Mouse (Mus musculus): ENCODE data around the gene N4bp2l1.
A peak's percentile ranks its signal among the peaks of the same experiment; 100 is the strongest.

The N4bp2l1 gene

GRCm38 (mm10) chr5:150566971-150567370, 30.0 kb downstream of the N4bp2l1 start:
- DNase-seq (ENCODE audit: low read depth, low spot score) = no peak

GRCm38 (mm10) chr5:150566226-150566625, 30.8 kb downstream of the N4bp2l1 start:
- DNase-seq (ENCODE audit: low read depth, low spot score) = no peak

- no peak for DNase-seq (ENCODE audit: low read depth, low spot score)
These were observed 32.6 kb downstream of the N4bp2l1 start for GRCm38 (mm10) chr5:150564426-150564825.

GRCm38 (mm10) chr5:150561783-150562182, 35.2 kb downstream of the N4bp2l1 start:
- DNase-seq (ENCODE audit: low read depth, low spot score) = no peak

GRCm38 (mm10) chr5:150561376-150561775, 35.6 kb downstream of the N4bp2l1 start:
- no peak for DNase-seq (ENCODE audit: low read depth, low spot score)

DNA sequence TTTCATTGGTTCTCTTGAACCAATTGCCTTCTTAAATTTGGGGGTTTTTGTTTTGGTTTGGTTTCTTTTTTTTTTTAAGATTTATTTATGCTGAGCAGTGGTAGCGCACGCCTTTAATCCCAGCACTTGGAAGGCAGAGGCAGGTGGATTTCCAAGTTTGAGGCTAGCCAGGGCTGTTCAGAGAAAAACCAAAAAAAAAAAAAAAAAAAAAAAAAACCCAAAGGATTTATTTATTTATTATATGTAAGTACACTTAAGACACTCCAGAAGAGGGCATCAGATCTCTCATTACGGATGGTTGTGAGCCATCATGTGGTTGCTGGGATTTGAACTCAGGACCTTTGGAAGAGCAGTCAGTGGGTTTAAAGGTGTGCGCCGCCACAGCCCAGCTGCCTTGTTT, 36.1 kb downstream of the N4bp2l1 start:
- DNase-seq (ENCODE audit: low read depth, low spot score) = no peak

DNA sequence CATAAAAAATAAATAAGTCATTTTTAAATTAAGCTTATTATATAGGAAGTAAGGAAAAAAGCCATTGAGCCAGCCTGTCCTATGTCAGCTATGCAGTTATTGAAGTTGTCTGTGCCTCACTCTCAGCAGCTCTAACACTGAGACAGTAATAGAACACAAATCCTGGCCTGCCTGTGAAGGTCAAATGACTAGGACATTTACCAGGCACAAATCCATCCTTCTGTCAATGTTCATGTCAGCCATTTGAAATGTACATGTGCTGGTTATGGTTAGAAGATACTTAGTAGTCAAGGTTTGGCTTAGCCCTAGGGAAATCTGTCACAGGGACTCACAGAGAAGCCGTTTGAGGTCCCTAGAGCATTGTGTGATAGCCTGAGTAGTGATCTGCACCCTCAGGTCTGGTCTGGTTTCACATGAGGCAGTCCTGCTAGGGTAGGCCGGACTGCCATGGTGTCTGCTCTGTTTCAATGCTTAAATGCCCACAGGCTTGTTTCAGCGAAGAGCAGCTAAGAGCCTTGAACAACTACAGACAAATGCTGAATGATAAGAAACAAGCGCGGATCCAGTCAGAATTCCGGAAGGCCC, 37.4 kb downstream of the N4bp2l1 start:
- no peak for DNase-seq (ENCODE audit: low read depth, low spot score)

DNA sequence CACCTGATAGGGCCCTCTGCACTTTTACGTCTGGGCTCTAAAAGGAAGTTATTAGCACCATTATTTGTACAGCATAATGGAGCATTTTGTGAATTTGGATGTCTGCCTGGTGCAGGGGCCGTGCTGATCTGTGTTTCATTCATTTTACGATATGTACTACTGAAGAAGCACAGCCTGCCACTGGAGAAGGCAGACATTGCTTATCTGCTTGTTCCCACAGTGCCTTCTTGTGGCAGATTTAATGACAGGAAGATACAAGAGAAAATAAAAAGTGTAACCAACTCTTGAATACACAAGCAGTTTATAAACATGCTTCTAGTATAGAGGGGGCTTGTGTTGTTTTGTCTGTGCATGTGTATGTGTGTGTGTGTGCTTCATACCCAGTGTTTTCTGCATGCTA, 45.4 kb downstream of the N4bp2l1 start:
- no peak for DNase-seq (ENCODE audit: low read depth, low spot score)

DNA sequence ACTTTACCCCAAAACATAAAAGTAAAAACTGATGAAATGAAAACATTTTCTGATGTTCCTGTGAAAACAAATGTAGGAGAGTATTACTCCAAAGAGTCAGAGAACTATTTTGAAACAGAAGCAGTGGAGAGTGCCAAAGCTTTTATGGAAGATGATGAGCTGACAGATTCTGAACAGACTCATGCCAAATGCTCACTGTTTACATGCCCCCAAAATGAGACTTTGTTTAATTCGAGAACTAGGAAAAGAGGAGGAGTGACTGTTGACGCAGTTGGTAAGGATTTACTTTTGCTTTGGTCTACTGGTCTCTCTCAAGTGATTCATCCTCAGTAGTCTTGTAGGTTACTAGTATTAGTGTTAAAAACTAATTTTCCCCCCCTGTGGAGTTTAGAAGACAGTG, 53.8 kb downstream of the N4bp2l1 start:
- DNase-seq (ENCODE audit: low read depth, low spot score) = no peak

- DNase-seq (ENCODE audit: low read depth, low spot score) = no peak
These were observed 55.7 kb downstream of the N4bp2l1 start for GRCm38 (mm10) chr5:150541302-150541701.

GRCm38 (mm10) chr5:150525239-150525638, 71.7 kb downstream of the N4bp2l1 start:
- DNase-seq (ENCODE audit: low read depth, low spot score) = no peak

DNA sequence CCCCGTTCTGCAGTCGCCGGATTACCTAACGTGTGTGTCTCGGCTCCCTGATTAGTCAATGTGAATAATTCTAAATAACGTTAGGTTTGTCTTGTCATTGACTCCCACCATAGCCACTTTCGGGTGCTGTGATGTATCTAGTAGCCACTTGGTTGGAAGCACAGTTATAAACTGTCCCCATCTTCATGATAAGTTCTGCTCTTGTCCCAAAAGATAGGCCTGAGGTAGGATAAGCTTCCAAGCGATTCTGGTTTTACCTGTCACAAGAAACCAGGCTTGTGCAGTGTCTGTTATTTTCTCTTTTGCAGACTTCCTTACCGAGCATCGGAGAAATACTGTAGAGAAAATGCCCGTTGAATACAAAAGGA, 74.1 kb downstream of the N4bp2l1 start:
- no peak for DNase-seq (ENCODE audit: low read depth, low spot score)

GRCm38 (mm10) chr5:150521937-150522866, 74.8 kb downstream of the N4bp2l1 start, which contains the start of gene Brca2:
Gene Brca2 (plus strand): TSS chr5:150522630.
- peak; percentile 92 for DNase-seq (ENCODE audit: low read depth, low spot score)
